Mouse (Mus musculus) MEL (cell line): ENCODE measurements around the gene Rimklb. TPM values are rescaled to one million over a fixed set of nuclear protein-coding genes. Genes with fewer than 3 reads are reported as not detected.

ENCODE experiments used
- DNase-seq: peaks from one replicate; pipeline ENCODE4 v3.0.0; 2011; ENCODE audit warnings: low read depth, low spot score
- H3K27ac ChIP-seq: 2 replicates; pipeline ENCODE4 v1.5.1; 2012; ENCODE audit warnings: low read depth, mild to moderate bottlenecking, control low read depth, low read length, moderate library complexity; ENCODE audit not compliant: control insufficient read depth
- H3K27me3 ChIP-seq, 2 experiments: fragments of 150-350 bp in 1 of 2; sonication (generic) in 1 of 2; 2 replicates each; pipeline ENCODE4 v1.6.1; 2012; ENCODE audit warnings: low read length in 2 of 2, mild to moderate bottlenecking in 2 of 2, improper control_type of control experiment in 1 of 2, moderate library complexity in 1 of 2; ENCODE audit not compliant: insufficient read depth in 2 of 2, control insufficient read depth in 1 of 2
- H3K36me3 ChIP-seq, 2 experiments: 2 replicates each; pipeline ENCODE4 v1.6.1; 2012 to 2014; ENCODE audit warnings: low read length in 2 of 2, improper control_type of control experiment in 1 of 2, inconsistent platforms in 1 of 2, mild to moderate bottlenecking in 1 of 2; ENCODE audit not compliant: insufficient read depth in 2 of 2, control insufficient read depth in 1 of 2
- H3K4me1 ChIP-seq, 2 experiments: fragments of 150-350 bp in 1 of 2; sonication (generic) in 1 of 2; 2 replicates each; pipeline ENCODE4 v1.6.1; 2012; ENCODE audit warnings: low read length in 2 of 2, improper control_type of control experiment in 1 of 2, mild to moderate bottlenecking in 1 of 2; ENCODE audit not compliant: insufficient read depth in 2 of 2, control insufficient read depth in 1 of 2
- H3K4me3 ChIP-seq, 2 experiments: fragments of 150-350 bp in 1 of 2; sonication (generic) in 1 of 2; 2 replicates each; pipeline ENCODE4 v1.5.1; 2012; ENCODE audit warnings: low read depth in 2 of 2, low read length in 2 of 2, mild to moderate bottlenecking in 2 of 2, moderate library complexity in 2 of 2, control low read depth in 1 of 2, improper control_type of control experiment in 1 of 2; ENCODE audit not compliant: control insufficient read depth in 1 of 2, insufficient read depth in 1 of 2
- H3K79me2 ChIP-seq: 2 replicates; pipeline ENCODE4 v1.6.1; 2012; ENCODE audit warnings: mild to moderate bottlenecking, low read length, moderate library complexity; ENCODE audit not compliant: control insufficient read depth, poor library complexity, insufficient read depth
- H3K9ac ChIP-seq: 2 replicates; pipeline ENCODE4 v1.6.1; 2012; ENCODE audit warnings: low read depth, mild to moderate bottlenecking, control low read depth, low read length, moderate library complexity; ENCODE audit not compliant: control insufficient read depth, poor library complexity, severe bottlenecking
- H3K9me3 ChIP-seq: fragments of 150-350 bp; sonication (generic); replicated peaks from 2 replicates; pipeline ENCODE4 v1.6.1; 2012; ENCODE audit warnings: mild to moderate bottlenecking, low read length, improper control_type of control experiment, moderate library complexity; ENCODE audit not compliant: insufficient read depth
- BHLHE40 ChIP-seq: IDR thresholded peaks from 2 replicates; pipeline ENCODE4 v1.6.1; 2012; ENCODE audit warnings: low read depth, mild to moderate bottlenecking, inconsistent platforms, low read length, improper control_type of control experiment, borderline replicate concordance
- ELF1 ChIP-seq: IDR thresholded peaks from 2 replicates; pipeline ENCODE4 v1.6.1; 2014; ENCODE audit warnings: low read depth, mild to moderate bottlenecking, inconsistent platforms, low read length, improper control_type of control experiment, moderate library complexity
- HCFC1 ChIP-seq: IDR thresholded peaks from 2 replicates; pipeline ENCODE4 v1.6.1; 2012; ENCODE audit warnings: low read depth, mild to moderate bottlenecking, inconsistent platforms, low read length, improper control_type of control experiment, moderate library complexity
- JUND ChIP-seq: IDR thresholded peaks from 2 replicates; pipeline ENCODE4 v1.6.1; 2011; ENCODE audit warnings: low read depth, mild to moderate bottlenecking, improper control_type of control experiment, low read length
- KAT2A ChIP-seq: conservative IDR thresholded peaks from 2 replicates; pipeline ENCODE4 v1.6.1; 2012; ENCODE audit warnings: low read depth, low read length, improper control_type of control experiment, inconsistent platforms
- MAX ChIP-seq: IDR thresholded peaks from 2 replicates; pipeline ENCODE4 v1.6.1; 2011; ENCODE audit warnings: low read length, improper control_type of control experiment
- MEF2A ChIP-seq: IDR thresholded peaks from 2 replicates; pipeline ENCODE4 v1.6.1; 2014; ENCODE audit warnings: low read depth, mild to moderate bottlenecking, inconsistent platforms, low read length, improper control_type of control experiment; ENCODE audit not compliant: poor library complexity, insufficient replicate concordance, severe bottlenecking; ENCODE audit errors: extremely low read depth
- MYC ChIP-seq: IDR thresholded peaks from 2 replicates; pipeline ENCODE4 v1.6.1; 2011; ENCODE audit warnings: low read depth, mild to moderate bottlenecking, low read length, improper control_type of control experiment, moderate library complexity
- NRF1 ChIP-seq: IDR thresholded peaks from 2 replicates; pipeline ENCODE4 v1.6.1; 2014; ENCODE audit warnings: low read depth, mild to moderate bottlenecking, inconsistent platforms, low read length, improper control_type of control experiment, moderate library complexity; ENCODE audit not compliant: poor library complexity, insufficient read depth, severe bottlenecking
- POLR2A ChIP-seq, 2 experiments: IDR thresholded peaks; 2 replicates each; pipeline ENCODE4 v1.6.1; 2011 to 2012; ENCODE audit warnings: low read length in 2 of 2, mild to moderate bottlenecking in 2 of 2, control low read depth in 1 of 2, improper control_type of control experiment in 1 of 2, low read depth in 1 of 2, moderate library complexity in 1 of 2; ENCODE audit not compliant: control insufficient read depth in 1 of 2, insufficient read depth in 1 of 2, poor library complexity in 1 of 2
- POLR2AphosphoS5 ChIP-seq: IDR thresholded peaks from 2 replicates; pipeline ENCODE4 v1.6.1; 2012; ENCODE audit warnings: low read depth, borderline replicate concordance, mild to moderate bottlenecking, inconsistent platforms, low read length, moderate library complexity, mixed read lengths
- SIN3A ChIP-seq: IDR thresholded peaks from 2 replicates; pipeline ENCODE4 v1.6.1; 2012; ENCODE audit warnings: low read length, improper control_type of control experiment, inconsistent platforms
- TBP ChIP-seq: IDR thresholded peaks from 2 replicates; pipeline ENCODE4 v1.8.0; 2011; ENCODE audit warnings: low read depth, low read length, improper control_type of control experiment
- TCF12 ChIP-seq: IDR thresholded peaks from 2 replicates; pipeline ENCODE4 v1.6.1; 2014; ENCODE audit warnings: low read depth, mild to moderate bottlenecking, inconsistent platforms, low read length, improper control_type of control experiment, moderate library complexity
- UBTF ChIP-seq: IDR thresholded peaks from 2 replicates; pipeline ENCODE4 v1.6.1; 2012; ENCODE audit warnings: low read depth, mild to moderate bottlenecking, inconsistent platforms, low read length, improper control_type of control experiment, moderate library complexity, borderline replicate concordance; ENCODE audit not compliant: insufficient read depth
- USF2 ChIP-seq, 2 experiments: IDR thresholded peaks; 2 replicates each; pipeline ENCODE4 v1.6.1; 2011 to 2012; ENCODE audit warnings: improper control_type of control experiment in 2 of 2, low read length in 2 of 2, borderline replicate concordance in 1 of 2, inconsistent platforms in 1 of 2, low read depth in 1 of 2, mild to moderate bottlenecking in 1 of 2; ENCODE audit not compliant: insufficient read depth in 1 of 2
- ZMIZ1 ChIP-seq: IDR thresholded peaks from 2 replicates; pipeline ENCODE4 v1.6.1; 2012; ENCODE audit warnings: low read depth, mild to moderate bottlenecking, inconsistent platforms, low read length, improper control_type of control experiment, moderate library complexity
- ZNF384 ChIP-seq: IDR thresholded peaks from 2 replicates; pipeline ENCODE4 v1.6.1; 2012; ENCODE audit warnings: low read depth, mild to moderate bottlenecking, inconsistent platforms, low read length, improper control_type of control experiment
- polyA plus RNA-seq, 2 experiments: library from polyadenylated mRNA; stranded (reverse) in 1 of 2; unstranded in 1 of 2; fragments of >175 nt in 1 of 2; fragments of >200 nt in 1 of 2; gene quantifications; 2 replicates each; pipeline versions ENCODE4 v1.2.1 to v1.2.4; 2012; ENCODE audit warnings: low replicate concordance in 2 of 2, low read depth in 1 of 2; ENCODE audit not compliant: insufficient read length in 2 of 2, insufficient read depth in 1 of 2, missing spikeins in 1 of 2
- total RNA-seq: library from RNA; depleted of rRNA; stranded (reverse); fragments of 300-350 nt; gene quantifications from 2 replicates; pipeline ENCODE4 v1.2.3, GENCODE M21; 2012

The Rimklb gene
- total and polyA plus RNA-seq, 3 experiments: 0.04 to 0.08 TPM; not detected in 1

DNA sequence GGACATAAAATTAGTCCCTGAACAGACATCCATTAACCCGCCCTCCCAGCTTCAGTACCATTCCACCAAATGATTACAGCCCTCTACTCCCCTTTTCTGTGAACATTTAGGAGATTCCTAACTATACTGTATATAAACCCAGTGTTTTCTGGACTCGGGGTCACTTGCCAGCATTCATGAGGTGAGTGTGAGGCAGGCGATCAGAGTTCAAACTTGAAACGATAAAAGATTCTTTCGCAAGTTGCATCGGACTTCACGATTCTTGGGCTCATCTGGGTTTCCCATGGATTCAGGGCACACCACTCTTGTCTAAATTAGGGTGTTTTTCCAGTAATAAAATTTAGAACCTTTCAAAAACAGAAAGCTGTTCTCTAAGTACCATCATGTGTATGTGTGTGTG, 71.1 kb downstream of the Rimklb start:
- H3K79me2 ChIP-seq: no peaks in the 10 kb centered on the region
- H3K27ac ChIP-seq: no peak overlapping the region
- H3K27me3 ChIP-seq: peaks cover 1 to 2% of the 10 kb centered on the region in 2 experiments; a peak in 2 of 4 replicates
- DNase-seq: no peak
- no peaks in the 10 kb centered on the region for H3K4me1 ChIP-seq
- H3K9ac ChIP-seq: no peak overlapping the region
- TF ChIP-seq ELF1 (no peak), MAX (no peak), TBP (no peak), HCFC1 (no peak), POLR2AphosphoS5 (no peak), ZMIZ1 (no peak), NRF1 (no peak), UBTF (no peak), POLR2A (IDR thresholded peaks at IDR 0.05; ENCODE audit: control insufficient read depth in 1 of 2, insufficient read depth in 1 of 2, low read depth in 1 of 2, low read length in 2 of 2, poor library complexity in 1 of 2) (no peak), TCF12 (no peak), KAT2A (no peak), ZNF384 (no peak), JUND (no peak), SIN3A (no peak)
- H3K9me3 ChIP-seq: no peaks in the 10 kb centered on the region
- H3K4me3 ChIP-seq: no peak overlapping the region
- H3K36me3 ChIP-seq: no peaks in the 10 kb centered on the region

- no peak overlapping the region for H3K4me3 ChIP-seq
- no peak for DNase-seq
- TF ChIP-seq USF2 (IDR thresholded peaks at IDR 0.05; ENCODE audit: borderline replicate concordance in 1 of 2, insufficient read depth in 1 of 2, low read depth in 1 of 2, low read length in 2 of 2) (no peak), MYC (no peak), ELF1 (no peak), BHLHE40 (no peak), MEF2A (no peak)
- no peak overlapping the region for H3K9ac ChIP-seq
- H3K36me3 ChIP-seq: no peaks in the 10 kb centered on the region
- H3K9me3 ChIP-seq: no peaks in the 10 kb centered on the region
- no peaks in the 10 kb centered on the region for H3K79me2 ChIP-seq
- peaks cover 0 to 2% of the 10 kb centered on the region in 2 experiments; a peak in 2 of 4 replicates for H3K27me3 ChIP-seq
- no peaks in the 10 kb centered on the region for H3K4me1 ChIP-seq
- H3K27ac ChIP-seq: no peak overlapping the region
Observed at GRCm38 (mm10) chr6:122417015-122417414, 81.5 kb downstream of the Rimklb start.
